Mouse (Mus musculus): ENCODE measurements around the gene Ltbp1. TPM values are rescaled to one million over a fixed set of nuclear protein-coding genes. Genes with fewer than 3 reads are reported as not detected.
A peak's percentile ranks its signal among the peaks of the same experiment; 100 is the strongest.

Ltbp1 gene
- polyA plus RNA-seq, 1 experiment from 2014 or later = 48.0 TPM

DNA sequence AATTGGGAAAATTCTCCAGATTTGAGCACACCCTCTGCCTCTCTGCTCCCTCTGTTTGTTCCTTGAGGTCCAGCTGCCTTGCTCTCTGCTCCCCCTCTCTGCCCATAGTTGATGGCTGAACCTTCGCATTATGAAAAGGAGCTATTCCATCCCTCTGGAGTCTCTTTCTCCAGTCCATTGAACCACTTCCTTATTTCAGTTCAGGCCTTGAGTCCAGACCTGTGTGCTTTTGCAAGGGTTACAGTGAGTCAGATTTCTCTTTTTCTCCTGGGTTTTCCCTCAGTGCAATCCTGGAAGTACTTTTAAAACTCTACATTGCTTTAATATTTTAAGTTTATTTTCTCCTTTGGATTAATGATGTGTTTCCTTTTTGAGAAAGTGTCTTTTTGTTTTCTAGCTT is 236.7 kb downstream of the Ltbp1 start:
- Histone ChIP-seq H3K4me3 (replicated peaks) (no peak overlapping the region), H3K36me3 (no peaks in the 10 kb centered on the region), H3K27ac (replicated peaks) (no peak overlapping the region), H3K9me3 (replicated peaks) (no peaks in the 10 kb centered on the region), H3K27me3 (no peaks in the 10 kb centered on the region), H3K9ac (no peak overlapping the region), H3K4me1 (no peaks in the 10 kb centered on the region), H3K4me2 (replicated peaks) (no peak overlapping the region)
- 100% methylated on average over 1 of the region's 1 CpGs for WGBS
- ATAC-seq (ENCODE audit: insufficient number of reproducible peaks, low FRiP score, low TSS enrichment, low read depth) = no peak

DNA sequence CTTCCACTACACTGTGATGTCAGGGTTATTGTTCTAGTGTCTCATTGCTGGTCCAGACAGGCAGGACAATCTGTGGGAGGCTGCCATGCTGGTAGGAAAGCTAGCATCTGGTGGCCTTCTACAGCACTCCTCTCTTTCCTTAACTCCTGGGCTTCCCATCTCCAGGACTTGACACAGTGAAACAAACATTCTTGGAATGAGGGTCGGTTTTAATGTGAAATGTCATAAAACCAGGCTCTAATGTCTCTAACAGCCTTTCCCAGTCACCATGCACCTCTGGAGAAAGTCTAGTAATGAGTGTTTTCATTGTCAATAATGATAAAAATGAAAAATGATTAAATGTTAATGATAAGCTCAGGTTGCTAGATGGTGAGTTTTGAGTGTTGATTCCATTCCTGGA is 237.9 kb downstream of the Ltbp1 start:
- Histone ChIP-seq H3K27ac (replicated peaks) (no peak overlapping the region), H3K4me3 (replicated peaks) (no peak overlapping the region), H3K27me3 (no peaks in the 10 kb centered on the region), H3K4me1 (no peaks in the 10 kb centered on the region), H3K4me2 (replicated peaks) (no peak overlapping the region), H3K9me3 (replicated peaks) (no peaks in the 10 kb centered on the region), H3K9ac (no peak overlapping the region), H3K36me3 (no peaks in the 10 kb centered on the region)
- ATAC-seq (ENCODE audit: insufficient number of reproducible peaks, low FRiP score, low TSS enrichment, low read depth) = no peak
- WGBS = 78% methylated on average over 1 of the region's 1 CpGs

DNA sequence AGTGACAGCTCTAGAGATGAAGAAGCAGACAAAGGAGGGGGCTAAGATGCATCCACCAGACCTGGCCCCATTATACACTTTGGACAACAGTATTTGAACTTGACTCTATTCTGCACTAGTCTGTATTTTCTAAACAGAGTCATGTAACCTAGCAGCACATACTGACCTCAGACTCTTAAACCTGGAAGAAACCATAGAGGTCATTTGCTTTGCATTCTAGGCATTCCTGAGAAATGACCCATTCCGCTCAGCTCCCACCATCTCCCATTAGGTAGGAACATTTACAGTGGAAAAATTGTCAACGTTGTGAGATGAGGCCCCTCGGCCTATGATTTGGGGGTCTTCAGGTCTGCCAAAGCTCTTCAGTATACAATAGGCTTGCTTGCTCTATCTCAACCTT is 238.8 kb downstream of the Ltbp1 start:
- peaks cover 3% of the 10 kb centered on the region; the same call in 1 of the 2 replicates for H3K4me1 ChIP-seq
- H3K4me3 ChIP-seq (replicated peaks) = no peak overlapping the region
- no peaks in the 10 kb centered on the region for H3K9me3 ChIP-seq (replicated peaks)
- no peaks in the 10 kb centered on the region for H3K27me3 ChIP-seq
- no peaks in the 10 kb centered on the region for H3K36me3 ChIP-seq
- no peak overlapping the region for H3K9ac ChIP-seq
- ATAC-seq (ENCODE audit: insufficient number of reproducible peaks, low FRiP score, low TSS enrichment, low read depth) = no peak
- no peak overlapping the region for H3K4me2 ChIP-seq (replicated peaks)
- 87% methylated on average over 3 of the region's 3 CpGs for WGBS
- H3K27ac ChIP-seq (replicated peaks) = no peak overlapping the region

DNA sequence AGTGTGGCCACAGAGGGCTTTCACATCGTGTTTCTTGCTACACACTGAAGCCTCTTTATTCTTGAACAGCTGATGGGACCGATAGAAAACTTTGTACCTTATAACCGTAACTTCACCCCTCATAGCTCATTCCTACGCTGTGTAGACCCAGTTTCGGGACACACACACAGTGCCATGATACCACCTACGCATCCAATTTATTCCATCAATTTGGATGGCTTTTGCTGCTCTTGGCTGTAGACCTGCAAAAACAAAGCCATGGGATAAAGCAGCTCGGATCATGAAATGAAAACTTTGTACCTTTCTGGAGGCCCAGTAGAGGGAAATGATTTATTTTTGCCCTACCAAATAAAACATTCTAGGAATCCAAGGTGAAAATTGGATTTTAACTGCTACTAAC is 239.7 kb downstream of the Ltbp1 start:
- 89% methylated on average over 7 of the region's 7 CpGs for WGBS
- Histone ChIP-seq H3K9me3 (replicated peaks) (no peaks in the 10 kb centered on the region), H3K4me3 (replicated peaks) (no peak overlapping the region), H3K27ac (replicated peaks) (no peak overlapping the region), H3K4me1 (peaks cover 3% of the 10 kb centered on the region; the same call in 1 of the 2 replicates), H3K27me3 (no peaks in the 10 kb centered on the region), H3K4me2 (replicated peaks) (no peak overlapping the region), H3K36me3 (no peaks in the 10 kb centered on the region), H3K9ac (no peak overlapping the region)
- no peak for ATAC-seq (ENCODE audit: insufficient number of reproducible peaks, low FRiP score, low TSS enrichment, low read depth)

DNA sequence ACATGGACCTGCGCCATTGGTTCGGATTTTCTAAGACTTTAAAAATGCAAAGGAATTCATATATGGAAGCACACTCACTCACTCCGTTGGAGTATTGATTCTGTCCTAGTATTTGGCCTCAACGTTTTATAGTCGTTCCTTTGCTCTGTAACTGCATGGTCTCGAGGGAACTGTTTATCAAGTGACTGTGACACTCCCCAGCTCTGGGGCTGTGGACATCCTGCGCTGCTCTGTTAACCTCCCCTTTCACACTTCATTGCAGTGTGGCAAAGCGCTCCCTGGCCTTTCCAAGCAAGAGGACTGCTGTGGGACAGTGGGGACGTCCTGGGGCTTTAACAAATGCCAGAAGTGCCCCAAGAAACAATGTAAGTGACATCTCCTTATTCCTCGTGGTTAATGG is 243.3 kb downstream of the Ltbp1 start:
- no peak overlapping the region for H3K27ac ChIP-seq (replicated peaks)
- peaks cover 3% of the 10 kb centered on the region; the same call in 1 of the 2 replicates for H3K4me1 ChIP-seq
- H3K27me3 ChIP-seq = no peaks in the 10 kb centered on the region
- no peaks in the 10 kb centered on the region for H3K36me3 ChIP-seq
- no peak overlapping the region for H3K4me2 ChIP-seq (replicated peaks)
- H3K4me3 ChIP-seq (replicated peaks) = no peak overlapping the region
- no peak overlapping the region for H3K9ac ChIP-seq
- WGBS = 69% methylated on average over 10 of the region's 10 CpGs
- no peaks in the 10 kb centered on the region for H3K9me3 ChIP-seq (replicated peaks)
- no peak for ATAC-seq (ENCODE audit: insufficient number of reproducible peaks, low FRiP score, low TSS enrichment, low read depth)

DNA sequence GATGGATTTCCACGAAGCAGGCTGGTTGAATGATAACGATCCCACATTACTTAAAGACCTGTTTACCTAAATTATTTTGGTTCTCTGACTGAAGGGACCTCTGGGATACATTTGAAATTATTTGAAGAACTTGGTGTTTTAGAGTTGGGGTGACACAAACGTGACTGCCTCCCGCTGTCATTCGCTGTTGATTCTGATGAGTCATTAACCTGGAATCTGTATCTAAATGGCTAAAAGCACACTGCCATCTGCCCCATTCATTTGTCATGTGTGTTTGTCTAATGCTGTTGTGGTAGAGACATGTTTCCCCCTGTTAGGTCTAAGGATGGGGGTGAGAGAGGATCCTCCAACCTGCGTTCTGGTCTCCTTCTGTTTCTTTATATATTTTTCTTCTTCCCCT is 245.2 kb downstream of the Ltbp1 start:
- H3K9me3 ChIP-seq (replicated peaks) = no peaks in the 10 kb centered on the region
- no peaks in the 10 kb centered on the region for H3K27me3 ChIP-seq
- no peaks in the 10 kb centered on the region for H3K36me3 ChIP-seq
- 75% methylated on average over 6 of the region's 6 CpGs for WGBS
- H3K4me2 ChIP-seq (replicated peaks) = no peak overlapping the region
- ATAC-seq (ENCODE audit: insufficient number of reproducible peaks, low FRiP score, low TSS enrichment, low read depth) = no peak
- peaks cover 3% of the 10 kb centered on the region; the same call in 1 of the 2 replicates for H3K4me1 ChIP-seq
- no peak overlapping the region for H3K9ac ChIP-seq
- H3K4me3 ChIP-seq (replicated peaks) = no peak overlapping the region
- H3K27ac ChIP-seq (replicated peaks) = no peak overlapping the region

DNA sequence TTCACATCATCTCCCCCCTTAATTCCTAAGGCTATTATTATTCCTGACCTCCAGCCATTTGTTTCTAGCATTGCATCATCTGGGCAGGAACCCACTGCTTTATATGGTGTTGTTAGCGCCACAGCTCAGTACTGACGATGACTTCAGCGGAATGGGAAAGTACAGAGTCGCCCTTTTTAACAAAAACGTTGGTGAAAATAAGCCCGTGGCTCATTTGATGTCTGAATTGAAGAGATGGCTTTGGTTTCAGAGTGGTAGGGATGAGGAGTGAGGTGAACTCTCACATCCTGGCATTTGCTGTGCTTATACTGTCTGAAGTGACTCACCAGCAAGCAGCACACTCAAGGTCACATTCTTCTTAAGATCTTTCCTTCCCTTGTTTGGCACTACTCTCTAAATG is 245.7 kb downstream of the Ltbp1 start:
- Histone ChIP-seq H3K27me3 (no peaks in the 10 kb centered on the region), H3K4me1 (peaks cover 3% of the 10 kb centered on the region; the same call in 1 of the 2 replicates), H3K9ac (no peak overlapping the region), H3K36me3 (no peaks in the 10 kb centered on the region), H3K4me3 (replicated peaks) (no peak overlapping the region), H3K4me2 (replicated peaks) (no peak overlapping the region), H3K27ac (replicated peaks) (no peak overlapping the region), H3K9me3 (replicated peaks) (no peaks in the 10 kb centered on the region)
- WGBS = 83% methylated on average over 6 of the region's 6 CpGs
- ATAC-seq (ENCODE audit: insufficient number of reproducible peaks, low FRiP score, low TSS enrichment, low read depth) = no peak

DNA sequence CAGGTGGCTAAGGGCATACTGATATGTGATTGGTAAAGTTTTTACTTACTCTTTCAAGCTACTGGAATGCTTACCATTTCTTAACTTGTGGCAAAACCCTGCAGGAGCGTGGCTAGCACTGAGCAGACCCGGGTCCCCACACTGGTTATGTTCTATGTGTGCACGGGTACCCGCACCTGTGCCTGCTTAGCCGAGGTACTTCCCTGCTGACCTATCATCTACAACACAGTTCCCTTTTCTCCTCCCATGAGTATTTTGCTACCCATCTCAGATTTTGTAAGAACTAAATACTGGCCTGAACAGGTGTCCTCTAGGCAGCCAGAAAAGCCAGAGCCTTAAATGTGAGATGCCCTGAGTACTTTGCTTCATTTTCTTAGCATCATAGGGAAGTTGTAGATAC is 247.2 kb downstream of the Ltbp1 start:
- 93% methylated on average over 5 of the region's 5 CpGs for WGBS
- H3K4me3 ChIP-seq (replicated peaks) = no peak overlapping the region
- H3K27ac ChIP-seq (replicated peaks) = no peak overlapping the region
- peaks cover 3% of the 10 kb centered on the region; the same call in 1 of the 2 replicates for H3K4me1 ChIP-seq
- no peak for ATAC-seq (ENCODE audit: insufficient number of reproducible peaks, low FRiP score, low TSS enrichment, low read depth)
- no peaks in the 10 kb centered on the region for H3K36me3 ChIP-seq
- H3K4me2 ChIP-seq (replicated peaks) = no peak overlapping the region
- H3K9ac ChIP-seq = no peak overlapping the region
- no peaks in the 10 kb centered on the region for H3K27me3 ChIP-seq
- H3K9me3 ChIP-seq (replicated peaks) = no peaks in the 10 kb centered on the region

DNA sequence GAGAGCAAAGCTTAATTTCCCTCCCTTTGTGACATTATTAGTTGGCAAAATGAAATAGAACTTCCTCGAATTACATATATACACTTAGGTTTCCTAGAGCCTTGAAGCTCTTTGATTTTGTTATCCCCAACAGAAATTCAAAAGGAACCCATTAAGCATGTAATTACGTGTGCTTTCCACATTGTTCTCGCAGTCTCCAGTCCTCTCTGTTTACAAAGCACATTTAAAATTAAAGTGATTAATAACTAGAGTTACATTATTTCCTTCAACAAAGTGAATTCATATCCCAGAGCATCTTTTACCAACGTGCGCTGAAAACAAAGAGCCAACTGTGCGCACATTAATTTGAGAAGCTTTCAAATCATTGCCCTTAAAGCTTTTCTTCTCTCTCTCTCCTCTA is 249.5 kb downstream of the Ltbp1 start:
- ATAC-seq (ENCODE audit: insufficient number of reproducible peaks, low FRiP score, low TSS enrichment, low read depth) = peak; percentile 43; the same call in 1 of the 2 replicates
- Histone ChIP-seq H3K27me3 (no peaks in the 10 kb centered on the region), H3K4me1 (no peaks in the 10 kb centered on the region), H3K9me3 (replicated peaks) (no peaks in the 10 kb centered on the region), H3K36me3 (no peaks in the 10 kb centered on the region), H3K4me2 (replicated peaks) (no peak overlapping the region), H3K27ac (replicated peaks) (no peak overlapping the region), H3K9ac (no peak overlapping the region), H3K4me3 (replicated peaks) (no peak overlapping the region)
- 52% methylated on average over 6 of the region's 6 CpGs for WGBS

DNA sequence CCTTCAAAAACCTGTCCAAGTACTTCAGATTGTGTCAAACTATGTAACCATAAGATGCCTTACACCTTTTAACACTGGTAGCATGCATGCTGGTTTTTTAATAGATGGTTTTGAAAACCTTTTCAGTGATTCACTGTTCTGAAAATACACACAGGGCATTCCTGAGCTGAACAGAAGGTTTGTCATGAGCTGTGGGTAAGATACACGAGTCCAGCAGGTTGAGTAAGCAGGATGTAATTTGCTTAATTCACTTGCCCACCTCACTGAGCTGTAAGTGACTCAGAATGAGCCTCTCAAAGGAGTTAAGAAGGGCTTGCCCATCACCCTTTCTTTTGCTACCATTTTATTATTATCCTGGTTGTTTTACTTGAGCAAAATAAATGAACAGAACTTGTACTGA is 250.6 kb downstream of the Ltbp1 start:
- no peak for ATAC-seq (ENCODE audit: insufficient number of reproducible peaks, low FRiP score, low TSS enrichment, low read depth)
- H3K4me1 ChIP-seq = no peaks in the 10 kb centered on the region

DNA sequence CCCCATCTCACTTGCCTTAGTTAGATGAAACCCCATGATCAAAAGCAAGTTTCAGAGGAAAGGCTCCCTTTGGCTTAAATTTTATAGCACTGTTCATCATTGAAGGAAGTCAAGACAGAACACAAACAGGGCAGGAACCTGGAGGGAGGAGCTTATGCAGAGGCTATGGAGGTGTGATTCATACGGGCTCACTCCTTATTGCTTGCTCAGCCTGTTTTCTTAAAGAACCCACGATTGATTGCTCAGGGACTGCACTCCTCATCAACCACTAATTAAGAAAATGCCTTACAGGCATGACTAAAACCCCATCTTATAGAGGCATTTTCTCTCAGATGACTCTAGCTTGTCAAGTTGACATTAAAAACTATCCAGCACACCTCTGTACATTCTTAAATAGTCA is 253.1 kb downstream of the Ltbp1 start:
- Histone ChIP-seq H3K4me2 (replicated peaks) (no peak overlapping the region), H3K9me3 (replicated peaks) (no peaks in the 10 kb centered on the region), H3K36me3 (no peaks in the 10 kb centered on the region), H3K4me3 (replicated peaks) (no peak overlapping the region), H3K27ac (replicated peaks) (no peak overlapping the region), H3K27me3 (no peaks in the 10 kb centered on the region), H3K9ac (no peak overlapping the region), H3K4me1 (no peaks in the 10 kb centered on the region)
- WGBS = 44% methylated on average over 2 of the region's 2 CpGs
- no peak for ATAC-seq (ENCODE audit: insufficient number of reproducible peaks, low FRiP score, low TSS enrichment, low read depth)

More for the DNA sequence above, 250.6 kb downstream of the Ltbp1 start:
- H3K4me3 ChIP-seq (replicated peaks) = no peak overlapping the region
- H3K9ac ChIP-seq = no peak overlapping the region
- 44% methylated on average over 1 of the region's 1 CpGs for WGBS
- no peak overlapping the region for H3K4me2 ChIP-seq (replicated peaks)
- H3K9me3 ChIP-seq (replicated peaks) = no peaks in the 10 kb centered on the region
- H3K36me3 ChIP-seq = no peaks in the 10 kb centered on the region
- H3K27ac ChIP-seq (replicated peaks) = no peak overlapping the region
- no peaks in the 10 kb centered on the region for H3K27me3 ChIP-seq

DNA sequence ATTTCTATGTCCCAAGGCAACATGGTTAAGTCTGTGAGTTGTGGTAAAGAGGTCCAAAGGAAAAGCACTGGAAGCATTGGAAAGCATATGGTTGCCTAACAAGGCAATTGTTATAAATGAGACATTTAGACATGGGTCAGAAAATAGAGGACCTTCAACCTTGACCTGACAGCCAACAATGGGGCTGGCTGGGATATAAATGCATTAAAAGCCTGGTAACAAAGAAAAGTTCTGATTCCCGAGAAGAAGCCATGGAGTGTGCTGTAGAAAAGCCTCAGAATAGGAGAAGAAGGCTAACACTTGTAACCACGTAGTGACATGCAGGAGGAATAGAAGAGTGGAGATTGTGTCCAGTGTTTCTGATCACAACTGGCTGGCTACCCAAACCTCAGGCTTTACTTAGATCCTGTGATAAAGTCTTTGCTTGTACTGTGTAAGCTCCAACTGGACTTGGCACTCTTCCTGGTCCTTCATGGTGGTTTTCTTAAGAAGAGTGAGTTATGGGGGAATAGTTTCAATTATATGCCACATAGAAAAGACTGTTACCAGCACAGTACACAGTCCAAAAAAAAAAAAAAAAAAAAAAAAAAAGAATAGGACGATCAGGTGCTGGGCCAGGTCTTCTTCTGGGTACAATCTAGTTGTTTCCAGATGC is 258.1 kb downstream of the Ltbp1 start:
- Histone ChIP-seq H3K9ac (no peak overlapping the region), H3K27me3 (no peaks in the 10 kb centered on the region), H3K4me1 (0 out of 2 replicates have a peak, but pooled peaks cover 5% of the 10 kb centered on the region), H3K27ac (replicated peaks) (no peak overlapping the region), H3K36me3 (no peaks in the 10 kb centered on the region), H3K4me2 (replicated peaks) (no peak overlapping the region), H3K9me3 (replicated peaks) (no peaks in the 10 kb centered on the region), H3K4me3 (replicated peaks) (no peak overlapping the region)
- ATAC-seq (ENCODE audit: insufficient number of reproducible peaks, low FRiP score, low TSS enrichment, low read depth) = no peak
- 78% methylated on average over 3 of the region's 3 CpGs for WGBS

Data from embryonic facial prominence, embryonic 15.5 days (tissue).